Mouse (Mus musculus) ovary, postnatal 36 days (tissue): ENCODE measurements at regions not wholly inside any gene's neighbourhood (a gene's known extent, or its start where the extent isn't known, plus 50 kb on each side); places are given as distances from the start of the nearest gene placed in this dataset.

Experiments
- DNase-seq: peaks from one replicate; pipeline ENCODE4 v3.0.0; 2022; ENCODE audit warnings: low spot score, mixed read lengths

GRCm38 (mm10) chr8:77850523-77850922 lies 126.3 kb upstream of the Ednra start:
- DNase-seq, result no peak

GRCm38 (mm10) chr8:77870264-77870663 lies 146.0 kb upstream of the Ednra start:
- no peak for DNase-seq

DNA sequence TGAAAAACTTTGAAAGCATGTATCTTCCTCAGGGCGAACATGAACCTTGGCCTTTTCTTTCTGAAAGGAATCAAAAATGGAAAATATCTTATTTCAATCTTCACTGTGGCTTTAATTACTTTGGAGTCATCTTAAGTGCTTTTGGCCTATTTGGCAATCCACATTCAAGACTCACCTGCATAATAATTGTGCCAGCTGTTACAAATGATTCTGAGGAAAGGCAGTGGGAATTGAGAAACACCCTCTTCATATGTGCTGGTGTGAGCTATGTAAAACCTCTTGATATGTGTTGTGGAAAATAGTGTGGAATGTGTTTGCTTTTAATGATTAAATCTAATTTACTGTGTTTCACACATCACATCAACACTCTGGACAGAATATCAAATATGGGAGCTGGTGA lies 148.5 kb upstream of the Ednra start:
- no peak for DNase-seq

DNA sequence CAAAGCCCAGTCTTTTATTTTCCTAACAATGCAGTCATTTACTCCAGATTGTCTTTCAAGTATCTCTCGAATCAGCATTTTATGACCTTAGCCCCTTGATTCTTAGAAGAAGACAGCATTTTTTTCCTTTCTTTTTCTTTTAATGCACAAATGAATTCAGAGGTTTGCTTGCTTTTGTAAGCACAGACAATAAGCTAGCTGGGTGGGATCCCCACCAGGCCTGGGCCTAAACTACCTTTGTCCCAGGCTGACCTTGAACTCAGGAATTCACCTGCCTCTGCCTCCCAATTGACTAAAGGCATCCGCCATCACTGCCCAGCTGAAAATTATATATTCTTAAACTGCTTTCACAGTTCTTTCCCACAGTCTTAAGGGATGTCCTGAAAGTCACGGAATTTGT lies 195.5 kb upstream of the Ednra start:
- DNase-seq, result no peak

DNA sequence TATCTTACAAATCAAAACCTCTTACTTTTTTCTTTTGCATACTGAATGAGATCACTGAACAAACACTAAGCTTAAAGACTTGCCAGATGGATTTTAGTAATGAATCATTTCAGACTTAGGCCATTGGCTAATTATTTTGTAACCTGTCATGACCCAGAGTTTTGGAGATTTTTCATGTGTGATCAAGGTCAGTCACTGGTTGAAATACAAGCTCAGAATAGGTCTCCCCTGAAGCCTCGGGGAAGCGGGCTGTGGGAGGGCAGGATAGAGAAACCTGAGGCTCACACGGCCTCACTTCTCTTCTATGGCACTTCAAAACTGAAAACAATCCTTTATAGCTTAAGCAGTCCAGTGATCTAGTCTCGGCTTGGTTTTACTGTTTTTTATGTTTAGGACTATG lies 197.6 kb upstream of the Ednra start:
- DNase-seq, result no peak

DNA sequence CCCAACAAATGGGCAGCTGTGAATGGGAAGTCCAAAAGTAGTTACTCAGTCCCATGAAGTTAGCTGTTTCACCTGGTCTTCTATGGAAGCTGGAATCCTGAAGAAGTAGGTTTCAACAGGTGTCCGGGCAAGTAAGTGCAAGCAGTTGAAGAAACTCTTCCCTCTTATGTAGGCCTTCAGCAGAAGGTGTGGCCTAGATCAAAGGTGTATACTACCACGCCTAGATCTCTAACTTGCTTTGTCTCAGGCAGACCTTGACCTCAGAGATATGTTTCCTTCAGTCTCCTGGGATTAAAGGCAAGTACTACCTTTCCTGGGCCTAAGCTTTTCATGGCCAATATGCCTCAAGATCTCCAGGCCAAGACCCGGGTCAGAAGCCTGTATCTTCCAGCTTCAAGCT lies 223.4 kb upstream of the Ednra start:
- no peak for DNase-seq

- DNase-seq, result no peak
Measured at GRCm38 (mm10) chr8:77949640-77950039, 225.4 kb upstream of the Ednra start.

DNA sequence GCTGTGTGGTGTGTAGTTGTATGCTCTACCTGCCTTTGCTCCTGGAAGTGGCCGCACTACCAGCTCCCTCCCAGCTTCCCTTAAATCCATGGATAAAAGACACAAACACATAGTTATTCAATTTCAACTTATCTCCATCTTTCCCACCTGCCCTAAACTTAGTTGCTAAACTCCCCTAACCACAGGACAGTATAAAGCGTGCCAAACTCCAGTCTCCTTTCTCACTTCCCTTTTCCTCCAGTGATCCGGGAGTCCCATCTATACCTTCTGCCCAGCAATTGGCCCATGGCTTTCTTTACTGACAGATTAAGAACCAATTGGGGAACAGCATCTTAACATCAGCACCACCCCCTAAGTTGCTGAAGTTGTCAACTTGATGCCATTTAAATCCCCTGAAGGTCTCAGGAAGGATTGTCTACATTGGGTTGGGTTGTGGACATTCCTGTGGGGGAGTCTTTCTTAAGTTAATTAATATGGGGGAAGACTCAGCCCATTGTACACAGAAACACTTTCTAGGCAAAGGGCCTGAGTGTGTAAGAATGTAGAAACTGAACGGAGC lies 234.6 kb upstream of the Ednra start:
- DNase-seq, result no peak

- DNase-seq, result no peak
Measured at GRCm38 (mm10) chr8:77963102-77963698, 238.9 kb upstream of the Ednra start.

GRCm38 (mm10) chr8:77970378-77970777 lies 242.7 kb upstream of the Ttc29 start:
- peak; percentile 35 for DNase-seq

- DNase-seq, result no peak
Measured at GRCm38 (mm10) chr8:77973714-77974113, 239.4 kb upstream of the Ttc29 start.

DNA sequence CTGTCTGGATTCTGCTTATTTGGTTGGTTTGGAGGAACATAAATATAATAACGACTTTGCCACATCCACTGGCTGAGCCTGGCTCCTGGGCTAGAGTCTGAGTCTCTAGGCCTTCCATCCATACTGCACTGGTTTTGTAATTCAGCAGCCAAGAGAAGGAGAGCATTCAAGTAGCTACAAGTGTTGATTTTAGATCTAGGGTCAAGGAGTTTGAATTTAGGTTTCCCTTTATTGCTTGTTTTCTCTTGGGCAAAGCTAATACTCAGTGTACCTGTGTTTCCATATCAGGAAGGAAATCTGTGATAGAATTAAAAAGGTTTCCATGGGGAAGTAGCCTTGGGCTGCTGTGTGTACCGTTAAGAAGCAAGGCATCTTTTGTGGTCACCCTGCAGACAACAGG lies 234.0 kb upstream of the Ttc29 start:
- no peak for DNase-seq

DNA sequence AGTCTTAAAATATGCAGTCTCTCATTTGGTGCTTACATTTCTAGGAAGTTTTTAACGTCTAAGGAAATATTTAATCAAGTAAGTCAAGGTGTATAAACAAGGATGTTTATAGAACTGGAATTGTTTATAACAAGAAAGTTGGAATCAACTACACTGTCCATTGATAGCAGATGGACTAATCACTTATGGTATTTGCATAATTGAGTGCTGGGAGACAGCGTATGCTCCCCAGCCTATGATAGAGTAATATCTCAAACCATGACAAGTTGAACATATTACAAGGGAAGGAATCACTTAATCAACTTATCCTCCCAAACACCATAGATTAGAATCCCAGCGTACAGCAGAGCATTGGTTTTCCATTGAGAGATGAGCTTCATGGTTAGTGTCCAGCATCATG lies 232.4 kb upstream of the Ttc29 start:
- no peak for DNase-seq

DNA sequence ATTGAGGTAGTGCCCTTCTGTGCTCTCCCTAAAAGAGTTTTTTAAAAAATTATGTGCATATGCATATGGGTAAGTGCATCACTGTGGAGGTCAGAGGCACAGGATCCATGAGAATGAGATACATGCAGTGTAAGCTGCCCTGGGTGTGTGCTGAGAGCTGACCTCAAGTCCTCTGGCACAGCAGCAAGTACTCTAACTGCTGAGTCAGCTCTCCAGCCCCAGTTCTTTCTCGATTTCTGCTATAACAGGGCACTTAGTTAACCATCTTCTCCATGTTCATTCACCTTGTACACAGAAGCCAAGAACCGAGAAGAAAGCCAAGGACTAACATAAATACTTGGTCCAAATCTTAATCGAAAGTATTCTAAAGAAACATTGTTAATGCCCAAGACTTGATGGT lies 231.1 kb upstream of the Ttc29 start:
- no peak for DNase-seq

DNA sequence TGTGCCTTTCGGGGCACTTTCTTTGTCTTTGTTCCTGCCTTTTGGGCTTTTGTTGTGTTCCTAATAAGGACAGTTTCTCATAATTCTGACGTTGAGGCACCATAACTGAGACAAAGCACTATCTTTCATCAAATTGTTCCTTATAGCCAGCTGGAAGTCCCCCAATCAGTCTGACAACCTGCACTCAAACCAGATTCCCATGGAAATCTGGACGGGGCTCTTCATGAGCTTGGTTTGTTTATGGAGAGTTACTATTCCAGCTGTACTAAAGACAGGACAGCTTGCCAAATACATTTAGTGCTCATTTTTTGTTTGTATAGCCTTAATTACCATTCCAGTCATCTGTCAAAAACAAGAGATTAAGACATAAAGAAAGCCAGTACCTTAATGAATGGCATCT lies 229.6 kb upstream of the Ttc29 start:
- no peak for DNase-seq

DNA sequence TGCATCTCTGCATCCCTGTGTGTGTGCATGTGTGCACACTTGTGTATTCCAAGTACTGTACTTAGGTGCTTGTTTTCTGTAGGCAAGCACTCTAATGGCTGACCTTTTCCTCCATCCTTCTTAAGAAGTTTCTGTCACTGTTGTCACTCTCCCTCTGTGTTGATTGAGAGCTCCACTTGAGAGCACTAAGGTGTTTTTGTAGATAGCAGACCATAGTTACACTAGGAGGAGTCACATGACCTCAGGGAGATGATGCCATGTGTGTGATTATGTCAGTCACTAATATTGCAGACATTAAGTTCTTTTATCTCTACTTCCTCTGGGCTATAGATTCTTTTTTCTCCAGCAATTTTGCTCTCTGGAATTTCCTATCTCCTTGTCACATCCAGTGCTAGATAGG lies 225.9 kb upstream of the Ttc29 start:
- no peak for DNase-seq

DNA sequence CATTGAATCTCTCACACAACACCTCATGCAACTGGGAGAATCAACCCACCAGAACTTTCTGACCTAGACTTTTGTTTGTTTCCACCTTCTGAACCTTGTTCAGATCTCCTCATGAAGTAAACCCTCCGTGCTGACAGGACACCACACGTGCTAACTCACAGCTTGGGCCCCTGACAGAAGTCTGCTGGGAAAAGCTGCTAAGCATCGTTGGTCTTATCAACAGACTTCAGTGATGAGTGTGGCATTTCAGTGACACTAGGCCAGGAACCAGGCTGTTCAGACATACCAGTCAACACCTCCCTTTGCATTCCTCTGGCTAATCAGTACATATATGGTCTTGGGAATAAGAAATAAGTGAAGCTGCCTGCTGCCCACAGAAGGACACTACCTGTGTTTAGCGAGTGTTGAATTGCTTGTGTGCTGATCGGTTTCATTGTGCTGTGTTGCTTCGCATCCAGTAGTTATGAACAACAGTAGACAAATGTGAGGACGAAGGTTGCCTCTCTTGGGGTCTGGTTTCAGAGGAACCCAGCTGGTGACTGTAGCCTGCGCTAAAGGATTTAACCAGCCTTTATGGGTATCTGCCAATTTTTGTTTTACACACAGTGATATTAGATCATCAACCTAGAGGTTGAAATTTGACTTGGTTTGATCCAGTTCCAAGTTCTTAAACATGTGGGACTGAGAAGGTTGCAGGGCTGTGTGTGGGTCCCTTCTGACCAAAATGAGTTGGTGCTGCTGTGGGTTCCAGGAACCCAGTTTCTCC lies 224.6 kb upstream of the Ttc29 start:
- no peak for DNase-seq

DNA sequence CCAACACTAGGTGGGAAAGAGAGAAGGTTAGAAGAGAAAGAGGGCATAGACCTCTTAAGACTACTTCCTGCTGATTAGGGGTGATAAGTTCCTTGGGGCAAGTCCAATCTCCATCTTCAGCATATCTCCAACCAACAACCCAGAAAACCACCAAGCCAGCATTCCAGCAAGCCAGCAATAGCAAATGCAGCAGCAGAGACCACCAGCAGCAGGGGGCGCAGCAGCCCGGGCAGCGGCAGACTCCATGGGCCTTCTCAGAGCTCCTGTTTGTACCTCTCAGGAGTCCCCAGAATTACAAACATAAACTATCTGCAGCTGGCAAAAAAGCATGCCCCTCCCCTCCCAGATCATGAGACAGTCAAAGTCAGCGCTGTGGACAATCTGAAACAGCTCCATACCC lies 222.0 kb upstream of the Ttc29 start:
- DNase-seq, result no peak

GRCm38 (mm10) chr8:78000303-78000702 lies 212.8 kb upstream of the Ttc29 start:
- no peak for DNase-seq

GRCm38 (mm10) chr8:78001656-78002055 lies 211.4 kb upstream of the Ttc29 start:
- no peak for DNase-seq

DNA sequence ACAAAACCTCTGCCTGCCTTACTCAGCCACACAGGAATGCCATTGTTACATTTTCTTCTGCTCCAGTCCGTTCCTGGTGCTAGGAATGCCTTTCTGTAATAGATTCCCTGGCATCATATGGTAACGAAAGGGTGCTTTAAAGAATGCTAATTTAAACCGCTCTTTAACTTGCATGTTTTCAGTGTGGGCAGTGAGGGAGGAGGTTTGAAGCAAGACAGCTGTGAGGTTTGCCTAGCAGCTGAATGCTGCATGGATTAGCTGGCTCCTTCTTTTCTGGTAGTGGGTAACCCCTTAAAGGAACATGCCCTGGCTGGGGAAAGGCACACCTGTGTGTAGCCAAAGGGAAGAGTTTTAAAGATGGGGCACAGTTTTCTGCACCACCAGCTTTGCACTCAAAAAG lies 211.0 kb upstream of the Ttc29 start:
- no peak for DNase-seq

DNA sequence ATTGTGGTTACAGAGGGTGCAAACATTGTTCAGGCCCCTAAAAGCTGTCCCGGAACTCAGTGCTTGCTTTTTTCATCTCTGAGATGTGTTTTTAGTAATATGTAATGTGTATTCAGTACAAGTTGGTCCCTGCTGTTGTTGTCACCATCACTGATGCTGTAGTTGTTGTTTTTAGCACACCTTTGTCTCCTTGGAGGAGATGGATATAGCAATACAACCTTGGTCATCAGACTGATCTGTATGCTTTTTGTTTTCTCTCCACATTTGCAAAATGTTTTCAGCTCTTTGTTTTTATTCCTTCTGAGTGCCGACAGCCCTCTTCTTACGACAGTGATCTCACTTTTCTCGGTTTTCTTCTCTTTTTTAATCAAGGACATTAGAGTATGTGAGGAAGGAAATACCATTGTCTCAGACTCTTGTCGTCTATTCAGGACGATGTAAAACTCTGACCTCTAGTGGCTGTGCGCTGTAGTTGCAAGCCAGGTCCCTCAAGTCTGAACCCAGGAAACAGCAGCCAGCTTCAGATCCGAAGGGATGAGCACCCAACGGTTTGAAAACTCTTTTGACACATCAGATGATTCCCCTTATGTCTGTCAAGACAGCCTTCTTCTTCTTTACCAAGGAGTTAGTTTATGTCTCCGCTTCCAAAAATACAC lies 209.1 kb upstream of the Ttc29 start:
- peak; percentile 51 for DNase-seq

DNA sequence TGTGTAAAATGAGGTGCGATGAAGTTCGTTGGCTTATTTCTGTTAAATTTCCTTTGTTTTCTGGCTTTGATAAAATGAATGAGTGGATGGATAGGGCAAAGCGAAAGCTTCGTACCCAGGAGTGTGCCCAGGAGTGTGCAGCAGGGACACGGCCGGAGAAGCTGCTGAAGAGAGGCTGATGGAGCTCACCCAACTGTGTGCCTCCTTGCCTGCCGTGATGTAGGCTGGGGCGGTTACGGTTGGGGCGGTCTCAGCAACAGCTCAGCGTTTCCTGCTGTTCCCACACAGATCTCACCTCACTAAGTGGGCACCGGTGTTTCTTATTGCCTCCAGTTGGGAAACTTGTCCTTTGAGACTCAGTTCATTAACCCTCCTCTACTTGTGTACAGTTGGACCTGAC lies 208.2 kb upstream of the Ttc29 start:
- DNase-seq, result no peak
